Mouse (Mus musculus) liver, embryonic 14.5 days (tissue): ENCODE measurements around the gene Plekhj1. TPM values are rescaled to one million over a fixed set of nuclear protein-coding genes. Genes with fewer than 3 reads are reported as not detected.

Source experiments
- ATAC-seq: fragments of 200-750 bp; cut with Nextera tagmentation; 2 replicates; pipeline ENCODE4 v1.8.0; 2017; ENCODE audit warnings: moderate number of reproducible peaks, mild to moderate bottlenecking, moderate library complexity; ENCODE audit not compliant: insufficient read depth
- DNase-seq, 3 experiments: peaks; one replicate each; pipeline ENCODE4 v3.0.0-alpha.2; 2012 to 2013; ENCODE audit warnings: low read depth in 3 of 3, low spot score in 3 of 3
- H3K27ac ChIP-seq: fragments of 300-500 bp; sonication (generic); 2 replicates; pipeline ENCODE4 v1.5.1; 2014; ENCODE audit warnings: moderate library complexity, mild to moderate bottlenecking, control low read depth, inconsistent platforms
- H3K27me3 ChIP-seq: fragments of 300-500 bp; sonication (generic); 2 replicates; pipeline ENCODE4 v1.6.1; 2014; ENCODE audit warnings: mild to moderate bottlenecking, low read length, moderate library complexity; ENCODE audit not compliant: control insufficient read depth, insufficient read depth
- H3K36me3 ChIP-seq: fragments of 300-500 bp; sonication (generic); replicated peaks from 2 replicates; pipeline ENCODE4 v1.6.1; 2014; ENCODE audit warnings: low read depth; ENCODE audit not compliant: control insufficient read depth, insufficient read depth
- H3K4me1 ChIP-seq, 2 experiments: fragments of 200-500 bp in 1 of 2; fragments of 300-500 bp in 1 of 2; sonication (generic) in 1 of 2; replicated peaks; 2 replicates each; pipeline ENCODE4 v1.6.1; 2012 to 2014; ENCODE audit warnings: antibody characterized with exemption in 1 of 2, inconsistent platforms in 1 of 2, low read length in 1 of 2; ENCODE audit not compliant: control insufficient read depth in 2 of 2, insufficient read depth in 2 of 2
- H3K4me2 ChIP-seq: fragments of 300-500 bp; sonication (generic); 2 replicates; pipeline ENCODE4 v1.6.1; 2014; ENCODE audit warnings: low read depth, mild to moderate bottlenecking, control low read depth, moderate library complexity
- H3K4me3 ChIP-seq, 2 experiments: fragments of 200-500 bp in 1 of 2; fragments of 300-500 bp in 1 of 2; sonication (generic) in 1 of 2; 2 replicates each; pipeline ENCODE4 v1.5.1; 2012 to 2014; ENCODE audit warnings: low read depth in 2 of 2, low read length in 2 of 2, mild to moderate bottlenecking in 2 of 2, control low read depth in 1 of 2, inconsistent platforms in 1 of 2, moderate library complexity in 1 of 2; ENCODE audit not compliant: insufficient read depth in 1 of 2
- H3K9ac ChIP-seq: fragments of 300-500 bp; sonication (generic); replicated peaks from 2 replicates; pipeline ENCODE4 v1.6.1; 2014; ENCODE audit warnings: mild to moderate bottlenecking, control low read depth, moderate library complexity
- H3K9me3 ChIP-seq: fragments of 300-500 bp; sonication (generic); 2 replicates; pipeline ENCODE4 v1.6.1; 2016; ENCODE audit warnings: low read length, mixed read lengths; ENCODE audit not compliant: control insufficient read depth
- CTCF ChIP-seq: IDR thresholded peaks from 2 replicates; pipeline ENCODE4 v1.5.1; 2016; ENCODE audit warnings: antibody characterized with exemption, low read depth, control low read depth
- EP300 ChIP-seq: IDR thresholded peaks from 2 replicates; pipeline ENCODE4 v1.6.1; 2016; ENCODE audit warnings: antibody characterized with exemption, low read depth
- WGBS: fragments of 180-500 bp; shearing (Covaris S2); extraction: QIAGEN DNeasy Blood & Tissue Kit; methylation state at CpG from one replicate; pipeline ENCODE4 v1.1.7; 2014; ENCODE audit not compliant: insufficient replicate concordance; 5-methylcytosine and 5-hydroxymethylcytosine counted together
- polyA plus RNA-seq, 2 experiments: library from polyadenylated mRNA; depleted of rRNA in 1 of 2; stranded (reverse) in 1 of 2; unstranded in 1 of 2; fragments of >200 nt; fragmentation: Nextera tagmentation in 1 of 2; extraction: Ambion mirVana in 1 of 2; gene quantifications; 2 replicates each; pipeline versions ENCODE4 v1.2.1 to v1.2.3; 2012 to 2014

The Plekhj1 gene
- polyA plus RNA-seq, 2 experiments: 46.7 to 77.0 TPM

DNA sequence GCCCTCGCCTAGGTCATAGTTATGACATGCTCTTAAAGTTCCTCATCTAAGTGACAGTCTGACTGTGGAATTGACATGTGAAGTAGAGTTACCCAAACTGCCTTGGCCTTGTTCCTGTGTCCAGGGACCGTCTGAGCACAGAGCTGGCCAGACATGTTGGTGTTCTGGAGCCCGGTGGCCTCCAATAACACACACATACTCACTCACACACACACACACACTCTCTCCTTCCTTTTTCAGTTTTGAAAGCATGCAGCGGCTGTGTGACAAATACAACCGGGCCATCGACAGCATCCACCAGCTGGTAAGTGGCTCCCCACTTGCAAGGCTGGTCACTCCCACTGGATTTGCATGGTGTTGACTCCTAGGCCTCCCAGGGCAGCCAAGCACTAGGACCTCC lies 30.1 kb downstream of the Plekhj1 start:
- Histone ChIP-seq H3K9ac (no peak overlapping the region), H3K27me3 (no peaks in the 10 kb centered on the region), H3K4me3 (no peak overlapping the region), H3K27ac (no peak overlapping the region), H3K4me2 (no peak overlapping the region), H3K36me3 (peaks cover 64% of the 10 kb centered on the region), H3K4me1 (0 out of 4 replicates have a peak, but pooled peaks cover 0 to 2% of the 10 kb centered on the region in 2 experiments), H3K9me3 (no peaks in the 10 kb centered on the region)
- TF ChIP-seq EP300 (no peak), CTCF (no peak)
- ATAC-seq: no peak
- WGBS: 81% methylated on average over 6 of the region's 6 CpGs
- DNase-seq: no peak

DNA sequence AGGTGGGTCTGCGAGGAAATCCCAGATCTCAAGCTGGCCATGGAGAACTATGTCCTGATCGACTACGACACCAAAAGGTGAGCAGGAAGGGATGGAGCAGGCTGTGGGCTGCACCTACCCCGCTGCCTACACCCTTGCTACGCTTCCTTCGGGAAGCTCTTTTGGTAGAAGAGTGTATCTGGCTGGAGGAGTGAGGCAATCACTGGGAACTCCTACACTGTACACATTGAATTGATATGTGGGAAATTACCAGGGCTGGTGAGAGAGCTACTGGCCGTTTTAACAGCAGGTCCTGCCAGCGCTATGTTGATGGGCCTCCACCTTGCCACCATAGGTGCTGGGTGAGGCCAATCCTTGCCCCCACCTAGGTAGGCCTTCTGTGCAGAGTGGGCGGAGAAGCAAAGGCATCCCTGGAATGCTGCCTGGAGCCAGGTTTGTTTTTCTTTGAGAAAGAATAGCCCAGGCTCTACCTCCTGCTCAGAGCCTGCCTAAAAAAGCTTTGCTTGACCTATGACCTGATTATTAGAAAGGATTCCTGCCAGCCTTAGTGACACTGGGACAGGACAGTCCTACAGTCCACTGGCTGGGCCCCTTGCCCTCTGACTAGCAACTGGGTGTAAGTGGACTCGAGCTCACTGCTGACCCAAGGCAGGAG lies 32.1 kb downstream of the Plekhj1 start:
- DNase-seq (no peak), ATAC-seq (peak; percentile 6; the same call in 1 of the 2 replicates)
- 80% methylated on average over 10 of the region's 10 CpGs for WGBS
- no peak overlapping the region for H3K27ac ChIP-seq
- no peaks in the 10 kb centered on the region for H3K9me3 ChIP-seq
- no peak overlapping the region for H3K4me2 ChIP-seq
- no peaks in the 10 kb centered on the region for H3K27me3 ChIP-seq
- H3K36me3 ChIP-seq: peaks cover 44% of the 10 kb centered on the region
- TF ChIP-seq EP300 (no peak), CTCF (no peak)
- H3K4me1 ChIP-seq: peaks cover 0 to 7% of the 10 kb centered on the region in 2 experiments; a peak in 1 of 4 replicates
- no peak overlapping the region for H3K9ac ChIP-seq
- no peak overlapping the region for H3K4me3 ChIP-seq

DNA sequence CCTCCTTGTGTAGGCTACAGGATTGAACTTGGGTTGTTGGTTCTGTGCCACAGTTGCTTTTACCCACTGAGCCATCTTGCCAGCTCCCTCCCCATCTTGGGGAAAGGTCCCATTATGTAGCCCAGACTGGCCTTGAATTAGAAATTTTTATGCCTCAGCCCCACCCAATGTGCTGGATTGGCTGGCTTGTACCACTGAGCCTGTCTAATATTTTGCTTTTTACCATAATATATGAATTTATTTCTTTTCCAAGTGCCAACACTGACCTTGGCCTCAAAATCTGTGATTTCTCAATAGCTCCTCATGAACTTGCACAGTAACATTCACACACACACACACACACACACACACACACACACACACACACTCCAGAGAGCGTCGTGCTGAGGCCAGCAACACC lies 32.7 kb downstream of the Plekhj1 start:
- ATAC-seq (no peak), DNase-seq (no peak)
- WGBS: 85% methylated on average over 2 of the region's 2 CpGs
- Histone ChIP-seq H3K9ac (no peak overlapping the region), H3K4me3 (no peak overlapping the region), H3K27me3 (no peaks in the 10 kb centered on the region), H3K36me3 (peaks cover 38% of the 10 kb centered on the region), H3K4me2 (no peak overlapping the region), H3K9me3 (no peaks in the 10 kb centered on the region), H3K4me1 (peaks cover 0 to 10% of the 10 kb centered on the region in 2 experiments; a peak in 2 of 4 replicates), H3K27ac (no peak overlapping the region)
- TF ChIP-seq EP300 (no peak), CTCF (no peak)

DNA sequence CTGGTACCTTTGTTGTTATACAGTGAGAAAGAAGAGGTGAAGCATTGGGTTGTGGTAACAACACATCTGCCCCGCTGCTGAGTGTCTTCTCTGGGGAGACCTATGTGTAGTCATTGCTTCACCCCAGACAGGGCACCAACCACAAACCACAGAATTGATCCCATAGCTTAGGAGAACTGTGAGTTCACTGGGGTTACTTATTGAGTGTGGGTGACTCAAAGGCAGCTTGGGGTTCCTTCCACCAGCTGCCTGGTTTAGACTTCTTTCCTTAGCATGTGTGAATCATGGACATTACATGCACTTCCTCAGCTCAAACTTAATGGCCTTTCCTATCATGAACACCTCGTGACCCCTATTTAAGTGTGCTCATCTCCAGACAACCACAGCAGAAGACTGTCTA lies 34.9 kb downstream of the Plekhj1 start:
- H3K9me3 ChIP-seq: no peaks in the 10 kb centered on the region
- H3K36me3 ChIP-seq: peaks cover 24% of the 10 kb centered on the region
- TF ChIP-seq CTCF: no peak
- no peak for TF ChIP-seq EP300
- no peak overlapping the region for H3K4me3 ChIP-seq
- ATAC-seq (no peak), DNase-seq (no peak)
- peaks cover 0 to 20% of the 10 kb centered on the region in 2 experiments; a peak in 2 of 4 replicates for H3K4me1 ChIP-seq
- no peaks in the 10 kb centered on the region for H3K27me3 ChIP-seq
- H3K4me2 ChIP-seq: no peak overlapping the region
- no peak overlapping the region for H3K9ac ChIP-seq
- 55% methylated on average over 2 of the region's 2 CpGs for WGBS
- no peak overlapping the region for H3K27ac ChIP-seq

DNA sequence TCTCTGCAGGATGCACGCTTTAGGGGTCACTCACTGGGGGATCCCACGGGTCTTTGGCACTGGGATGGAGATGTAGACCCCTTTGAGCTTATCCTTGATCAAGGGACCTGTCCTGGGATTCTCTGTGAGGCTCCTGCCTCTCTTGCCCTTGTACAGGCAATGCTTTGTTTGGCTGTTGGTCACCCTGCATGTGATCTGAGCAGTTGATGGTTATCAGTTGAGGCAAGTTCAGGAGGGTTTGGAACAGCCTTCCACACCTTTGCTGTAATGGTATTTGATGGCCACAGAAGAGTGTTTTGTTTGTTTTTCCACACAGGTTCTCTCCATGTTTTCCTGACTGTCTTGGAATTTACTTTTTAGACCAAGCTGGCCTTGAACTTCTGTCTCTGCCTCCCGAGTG lies 36.6 kb downstream of the Plekhj1 start:
- Histone ChIP-seq H3K27ac (no peak overlapping the region), H3K36me3 (peaks cover 12% of the 10 kb centered on the region), H3K27me3 (no peaks in the 10 kb centered on the region), H3K9ac (no peak overlapping the region), H3K4me1 (peaks cover 5 to 28% of the 10 kb centered on the region in 2 experiments), H3K4me3 (no peak overlapping the region), H3K9me3 (no peaks in the 10 kb centered on the region), H3K4me2 (no peak overlapping the region)
- ATAC-seq (no peak), DNase-seq (no peak)
- 59% methylated on average over 3 of the region's 3 CpGs for WGBS
- no peak for TF ChIP-seq EP300
- TF ChIP-seq CTCF: no peak
